8 mouse cellular contexts compared by ENCODE assay signal in the genomic region with DNA sequence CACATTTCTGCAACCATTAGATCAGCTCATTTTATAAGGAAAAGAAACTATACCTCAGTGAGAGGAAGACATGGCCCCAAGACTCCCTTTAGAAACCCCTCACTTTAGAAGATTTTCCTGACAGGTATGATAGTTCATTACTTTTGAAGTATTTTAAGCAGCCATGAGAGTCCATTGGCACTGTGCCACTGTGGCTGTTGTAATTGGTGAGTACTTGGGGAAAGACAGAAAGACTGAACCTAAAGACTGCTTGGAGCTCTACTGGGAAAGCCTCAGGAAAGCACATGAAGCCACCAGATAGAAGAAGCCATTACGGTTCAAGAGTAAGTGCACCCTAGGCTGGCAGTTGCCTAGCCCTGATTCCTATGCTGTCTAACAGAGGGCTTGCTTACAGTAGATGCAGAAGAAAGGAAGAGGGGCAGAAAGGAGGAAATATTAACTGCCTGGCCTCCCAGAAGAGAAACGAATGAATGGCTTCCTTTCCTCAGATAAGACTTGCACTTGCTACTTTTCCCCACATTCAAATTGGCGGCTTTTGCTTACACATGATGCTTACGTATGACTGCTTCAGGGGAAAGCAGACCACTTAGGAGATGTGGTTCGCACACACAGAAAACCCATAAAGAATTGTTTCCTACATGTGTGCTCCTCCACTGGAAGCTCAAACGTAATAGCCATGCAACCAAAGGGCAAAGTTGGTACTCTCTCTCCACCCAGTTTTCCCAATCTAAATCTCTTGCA. TPM values are rescaled to one million over a fixed set of nuclear protein-coding genes. Genes with fewer than 3 reads are reported as not detected.
A peak's percentile ranks its signal among the peaks of the same experiment; 100 is the strongest.
DNase-seq lines count a peak whose midpoint lies in the region; ATAC-seq and TF ChIP-seq lines count a peak whose summit lies in the region.

No protein-coding gene starts in this region.

- WGBS in lung, postnatal 0 days: 50% methylated on average over 6 of the region's 6 CpGs
- 25% methylated on average over 6 of the region's 6 CpGs for WGBS in forebrain, embryonic 16.5 days
- 62% methylated on average over 6 of the region's 6 CpGs for WGBS in limb, embryonic 11.5 days
- WGBS in olfactory bulb, adult 2 months: 52% methylated on average over 6 of the region's 6 CpGs

- ATAC-seq in lung, postnatal 0 days: no peak
- ATAC-seq in forebrain, embryonic 16.5 days: no peak
- no peak for ATAC-seq in limb, embryonic 11.5 days (ENCODE audit: insufficient number of reproducible peaks, low FRiP score, low TSS enrichment, low read depth)

- no peak overlapping the region for H3K27ac ChIP-seq in lung, postnatal 0 days (ENCODE audit: low read length)
- 0 out of 2 replicates have a peak overlapping the region, but pooled peaks have one; percentile 9 for H3K27ac ChIP-seq in forebrain, embryonic 16.5 days (ENCODE audit: low read length)
- no peak overlapping the region for H3K27ac ChIP-seq in limb, embryonic 11.5 days (replicated peaks; ENCODE audit: low read depth, low read length)
- peak overlapping the region; percentile 7; the same call in 1 of the 2 replicates for H3K27ac ChIP-seq in olfactory bulb, adult 2 months (ENCODE audit: insufficient read depth, low read depth, low read length)

- no peak for TF ChIP-seq CTCF in lung, postnatal 0 days (IDR thresholded peaks at IDR 0.05)
- no peak for TF ChIP-seq CTCF in olfactory bulb, adult 2 months (IDR thresholded peaks at IDR 0.05; ENCODE audit: insufficient read depth, low read depth, low read length)

- H3K4me3 ChIP-seq in lung, postnatal 0 days (ENCODE audit: low read depth, low read length): no peak overlapping the region
- peak overlapping the region; percentile 38 for H3K4me3 ChIP-seq in forebrain, embryonic 16.5 days (replicated peaks; ENCODE audit: low read length)
- H3K4me3 ChIP-seq in limb, embryonic 11.5 days (ENCODE audit: low read depth, low read length): peak overlapping the region; percentile 14
- H3K4me3 ChIP-seq in olfactory bulb, adult 2 months (ENCODE audit: insufficient read depth, low read depth, low read length): no peak overlapping the region

- no peak for DNase-seq in lung, postnatal 0 days (ENCODE audit: low spot score)
- no peak for DNase-seq in lung, adult 18-20 months
- no peak for DNase-seq in limb, embryonic 11.5 days (ENCODE audit: low spot score)
- DNase-seq in layer of hippocampus, adult 8-10 months (ENCODE audit: low spot score in 2 of 2): no peak
- no peak for DNase-seq in cerebellum, adult 11-12 months
- DNase-seq in urinary bladder, postnatal 10 days (ENCODE audit: low spot score): no peak

- H3K9ac ChIP-seq in lung, postnatal 0 days (replicated peaks; ENCODE audit: low read depth): no peak overlapping the region
- peak overlapping the region; percentile 38 for H3K9ac ChIP-seq in forebrain, embryonic 16.5 days (replicated peaks; ENCODE audit: low read depth, low read length)
- no peak overlapping the region for H3K9ac ChIP-seq in limb, embryonic 11.5 days (ENCODE audit: low read length)

- no peaks in the 10 kb centered on the region for H3K27me3 ChIP-seq in lung, postnatal 0 days (replicated peaks; ENCODE audit: insufficient read depth, low read length)
- no peaks in the 10 kb centered on the region for H3K27me3 ChIP-seq in forebrain, embryonic 16.5 days (replicated peaks; ENCODE audit: control insufficient read depth, insufficient read depth, low read length)
- H3K27me3 ChIP-seq in limb, embryonic 11.5 days (ENCODE audit: control insufficient read depth, insufficient read depth, low read length): no peaks in the 10 kb centered on the region

- no peaks in the 10 kb centered on the region for H3K36me3 ChIP-seq in lung, postnatal 0 days (ENCODE audit: insufficient read depth, low read length)
- H3K36me3 ChIP-seq in forebrain, embryonic 16.5 days (ENCODE audit: control insufficient read depth, insufficient read depth): no peaks in the 10 kb centered on the region
- no peaks in the 10 kb centered on the region for H3K36me3 ChIP-seq in limb, embryonic 11.5 days (ENCODE audit: control insufficient read depth, insufficient read depth, low read length)

- H3K4me2 ChIP-seq in lung, postnatal 0 days (replicated peaks; ENCODE audit: low read depth, low read length): peak overlapping the region; percentile 8; the same call in 1 of the 2 replicates
- peak overlapping the region; percentile 62 for H3K4me2 ChIP-seq in forebrain, embryonic 16.5 days (ENCODE audit: low read length)
- H3K4me2 ChIP-seq in limb, embryonic 11.5 days (ENCODE audit: low read depth, severe bottlenecking): peak overlapping the region; percentile 46

- TF ChIP-seq POLR2A in olfactory bulb, adult 2 months (IDR thresholded peaks at IDR 0.05; ENCODE audit: insufficient read depth, low read depth, low read length): no peak

- H3K9me3 ChIP-seq in lung, postnatal 0 days (ENCODE audit: low read length): no peaks in the 10 kb centered on the region
- no peaks in the 10 kb centered on the region for H3K9me3 ChIP-seq in forebrain, embryonic 16.5 days (ENCODE audit: control insufficient read depth, low read length)
- no peaks in the 10 kb centered on the region for H3K9me3 ChIP-seq in limb, embryonic 11.5 days (ENCODE audit: control insufficient read depth, low read length)

- no peak for TF ChIP-seq EP300 in lung, postnatal 0 days (IDR thresholded peaks at IDR 0.05)

- H3K4me1 ChIP-seq in lung, postnatal 0 days (ENCODE audit: insufficient read depth, low read depth, low read length): peaks cover 23% of the 10 kb centered on the region; the same call in 1 of the 2 replicates
- peaks cover 56% of the 10 kb centered on the region for H3K4me1 ChIP-seq in forebrain, embryonic 16.5 days (replicated peaks; ENCODE audit: control insufficient read depth, insufficient read depth, low read length)
- peaks cover 35% of the 10 kb centered on the region for H3K4me1 ChIP-seq in limb, embryonic 11.5 days (ENCODE audit: control insufficient read depth, insufficient read depth, low read length)
- H3K4me1 ChIP-seq in olfactory bulb, adult 2 months (ENCODE audit: control insufficient read depth, insufficient read depth, low read length): peaks cover 10% of the 10 kb centered on the region

RNA-seq across cellular contexts. Expression of a gene that starts 4.4 kb away (rescaled TPM):
- polyA plus RNA-seq in lung, postnatal 0 days (2015; fragmentation: Nextera tagmentation; extraction: Ambion mirVana): 22.5 and 31.3 TPM in 2 replicates
- polyA plus RNA-seq in forebrain, embryonic 16.5 days (2015; fragmentation: Nextera tagmentation; extraction: Ambion mirVana): 118 and 132 TPM in 2 replicates
- 136 and 156 TPM in 2 replicates for polyA plus RNA-seq in limb, embryonic 11.5 days (2014; fragmentation: Nextera tagmentation; extraction: Ambion mirVana)
- polyA plus RNA-seq in olfactory bulb, adult 2 months (2012; ENCODE audit: insufficient read depth, insufficient read length, low replicate concordance, missing spikeins): not detected in 2 replicates
- 10 to 100 TPM; 13.3 to 14.8 (median 13.9) TPM for total RNA-seq in layer of hippocampus, adult 8-10 months (2022)

Comparison
In these comparisons a context has a peak if more than half of its experiments do, and no peak if none do; other contexts are left out.
1. H3K27ac ChIP-seq: peak in forebrain, embryonic 16.5 days (single experiment) and olfactory bulb, adult 2 months (single experiment); none in lung, postnatal 0 days (single experiment) and limb, embryonic 11.5 days (single experiment).
2. H3K4me2 ChIP-seq: peak in every context shown above with its lines; median percentile 62 in forebrain, embryonic 16.5 days; 46 in limb, embryonic 11.5 days; 8 in lung, postnatal 0 days.
3. H3K4me3 ChIP-seq: peak in forebrain, embryonic 16.5 days (single experiment) and limb, embryonic 11.5 days (single experiment); none in lung, postnatal 0 days (single experiment) and olfactory bulb, adult 2 months (single experiment).